8 mouse cellular contexts compared by ENCODE assay signal in genomic region chr3:88684980-88685941, GRCm38 (mm10). TPM values are rescaled to one million over a fixed set of nuclear protein-coding genes. Genes with fewer than 3 reads are reported as not detected.
DNase-seq lines count a peak whose midpoint lies in the region; ATAC-seq lines count a peak whose summit lies in the region.

Gene Khdc4, plus strand, starts transcription at chr3:88685803.

- DNase-seq in ES-CJ7 (ENCODE audit: low read depth, low spot score), result peak; percentile 98
- peak; percentile 93 for DNase-seq in cerebellum, adult 11 months
- DNase-seq in forebrain, embryonic 14.5 days (ENCODE audit: low spot score), result peak; percentile 100
- DNase-seq in heart, postnatal 14 days, result peak; percentile 96
- peak; percentile 97 for DNase-seq in layer of hippocampus, adult 11-12 months (ENCODE audit: low spot score)
- DNase-seq in lung, adult 18-20 months, result peak; percentile 98
- peak; percentile 98 for DNase-seq in testis, postnatal 14 days (ENCODE audit: low spot score)

- H3K4me2 ChIP-seq in forebrain, embryonic 14.5 days (ENCODE audit: low read length), result peak within 1 kb of the TSS; percentile 89
- peak within 1 kb of the TSS; percentile 67 for H3K4me2 ChIP-seq in neural tube, embryonic 15.5 days

- H3K9me3 ChIP-seq in forebrain, embryonic 14.5 days (replicated peaks; ENCODE audit: control insufficient read depth, low read length), result no peaks in the 10 kb centered on the region; the same call in 1 of the 2 replicates
- H3K9me3 ChIP-seq in neural tube, embryonic 15.5 days (replicated peaks), result no peaks in the 10 kb centered on the region

- H3K27ac ChIP-seq in forebrain, embryonic 14.5 days (ENCODE audit: low read depth, low read length), result peak within 1 kb of the TSS; percentile 96
- peak within 1 kb of the TSS; percentile 98 for H3K27ac ChIP-seq in neural tube, embryonic 15.5 days (replicated peaks)

- ATAC-seq in forebrain, embryonic 14.5 days, result peak; percentile 99
- ATAC-seq in neural tube, embryonic 15.5 days (ENCODE audit: low FRiP score), result peak; percentile 100

- under 1% methylated on average over 47 of the region's 47 CpGs for WGBS in forebrain, embryonic 14.5 days
- WGBS in neural tube, embryonic 15.5 days, result under 1% methylated on average over 47 of the region's 47 CpGs

- intact Hi-C loops in heart, postnatal 14 days (cut with DNase I), result no loop called here

- H3K9ac ChIP-seq in forebrain, embryonic 14.5 days (ENCODE audit: low read length), result peak within 1 kb of the TSS; percentile 97
- peak within 1 kb of the TSS; percentile 94 for H3K9ac ChIP-seq in neural tube, embryonic 15.5 days (replicated peaks)

- peak within 1 kb of the TSS; percentile 88 for H3K4me3 ChIP-seq in forebrain, embryonic 14.5 days (ENCODE audit: low read depth, low read length)
- H3K4me3 ChIP-seq in neural tube, embryonic 15.5 days (replicated peaks), result peak within 1 kb of the TSS; percentile 63

- peaks cover 14% of the 10 kb centered on the region for H3K4me1 ChIP-seq in forebrain, embryonic 14.5 days (ENCODE audit: control insufficient read depth, insufficient read depth, low read length)
- peaks cover 19% of the 10 kb centered on the region for H3K4me1 ChIP-seq in neural tube, embryonic 15.5 days

- H3K27me3 ChIP-seq in forebrain, embryonic 14.5 days (replicated peaks; ENCODE audit: control insufficient read depth, insufficient read depth, low read length), result no peaks in the 10 kb centered on the region
- no peaks in the 10 kb centered on the region for H3K27me3 ChIP-seq in neural tube, embryonic 15.5 days (replicated peaks)

- H3K36me3 ChIP-seq in forebrain, embryonic 14.5 days (ENCODE audit: control insufficient read depth, insufficient read depth, low read length), result peaks cover 27% of the 10 kb centered on the region
- peaks cover 23% of the 10 kb centered on the region for H3K36me3 ChIP-seq in neural tube, embryonic 15.5 days

RNA-seq across cellular contexts. Expression of gene Khdc4, which starts in this region (rescaled TPM):
- polyA plus RNA-seq in forebrain, embryonic 14.5 days (2014; fragmentation: Nextera tagmentation; extraction: Ambion mirVana), result 71.7 and 86.6 TPM in 2 replicates
- total RNA-seq in heart, postnatal 14 days (2021), result 10 to 100 TPM; 36.9 to 40.5 TPM
- 85.9 and 87.4 TPM in 2 replicates for polyA plus RNA-seq in neural tube, embryonic 15.5 days (2015; fragmentation: Nextera tagmentation; extraction: Ambion mirVana)

Comparison
In these comparisons a context has a peak if more than half of its experiments do, and no peak if none do; other contexts are left out.
1. Peak in every context shown above with its lines: DNase-seq, ATAC-seq, H3K4me3 ChIP-seq and H3K27ac ChIP-seq.